Mouse (Mus musculus) spleen, postnatal 10 days (tissue): ENCODE data around the gene Rpl11.

Experiments
- DNase-seq, 2 experiments: peaks; one replicate each; pipeline ENCODE4 v3.0.0; 2021 to 2022; ENCODE audit warnings: low spot score in 2 of 2

Gene Rpl11

GRCm38 (mm10) chr4:136070592-136070991 is 17.4 kb upstream of the Rpl11 start:
- no peak for DNase-seq

GRCm38 (mm10) chr4:136069954-136070353 is 16.7 kb upstream of the Rpl11 start:
- DNase-seq: peak; percentile 59 to 81

GRCm38 (mm10) chr4:136069313-136069712 is 16.1 kb upstream of the Rpl11 start:
- no peak for DNase-seq

- DNase-seq: no peak
Measured at GRCm38 (mm10) chr4:136063143-136063542, 9.9 kb upstream of the Rpl11 start.

- DNase-seq: peak in 1 of 2 experiments; percentile 46
Measured at GRCm38 (mm10) chr4:136059800-136060488, 6.7 kb upstream of the Rpl11 start.

GRCm38 (mm10) chr4:136057916-136058315 is 4.7 kb upstream of the Rpl11 start:
- no peak for DNase-seq

GRCm38 (mm10) chr4:136056030-136056429 is 2.8 kb upstream of the Rpl11 start:
- DNase-seq: no peak

- no peak for DNase-seq
Measured at GRCm38 (mm10) chr4:136053843-136054242, 615 bp upstream of the Rpl11 start.

GRCm38 (mm10) chr4:136052534-136053246 is 538 bp downstream of the Rpl11 start:
- peak; percentile 32 to 59 for DNase-seq

GRCm38 (mm10) chr4:136052060-136052459 is 1.2 kb downstream of the Rpl11 start:
- no peak for DNase-seq

- no peak for DNase-seq
Measured at GRCm38 (mm10) chr4:136050226-136050625, 3.0 kb downstream of the Rpl11 start.

GRCm38 (mm10) chr4:136048291-136049032 is 4.8 kb downstream of the Rpl11 start:
- no peak for DNase-seq

GRCm38 (mm10) chr4:136047626-136048025 is 5.6 kb downstream of the Rpl11 start:
- no peak for DNase-seq

GRCm38 (mm10) chr4:136046888-136047287 is 6.3 kb downstream of the Rpl11 start:
- DNase-seq: no peak

- DNase-seq: no peak
Measured at GRCm38 (mm10) chr4:136045091-136045490, 8.1 kb downstream of the Rpl11 start.

- DNase-seq: no peak
Measured at GRCm38 (mm10) chr4:136043784-136044400, 9.3 kb downstream of the Rpl11 start.

GRCm38 (mm10) chr4:136035078-136035477 is 18.1 kb downstream of the Rpl11 start:
- no peak for DNase-seq

- no peak for DNase-seq
Measured at GRCm38 (mm10) chr4:136033231-136033630, 20.0 kb downstream of the Rpl11 start.

GRCm38 (mm10) chr4:136030968-136031909 is 22.0 kb downstream of the Rpl11 start:
- DNase-seq: peak in 1 of 2 experiments; percentile 34

GRCm38 (mm10) chr4:136028689-136029088 is 24.5 kb downstream of the Rpl11 start:
- DNase-seq: no peak

- DNase-seq: peak; percentile 47 to 55
Measured at GRCm38 (mm10) chr4:136028132-136028564, 25.1 kb downstream of the Rpl11 start.
